Mouse (Mus musculus) lung, embryonic 15.5 days (tissue): Measurements from ENCODE around the gene Kdm1a. TPM values are rescaled to one million over a fixed set of nuclear protein-coding genes. Genes with fewer than 3 reads are reported as not detected.

ENCODE experiments used
- ATAC-seq: fragments of 200-750 bp; cut with Nextera tagmentation; 2 replicates; pipeline ENCODE4 v1.8.0; 2017; ENCODE audit warnings: moderate number of reproducible peaks, borderline replicate concordance; ENCODE audit not compliant: low FRiP score, low TSS enrichment; ENCODE audit errors: extremely low read depth
- H3K27ac ChIP-seq: fragments of 300-500 bp; sonication (generic); 2 replicates; pipeline ENCODE4 v1.5.1; 2015; ENCODE audit warnings: moderate library complexity, mild to moderate bottlenecking, inconsistent platforms
- H3K27me3 ChIP-seq: fragments of 300-500 bp; sonication (generic); 2 replicates; pipeline ENCODE4 v1.6.1; 2015; ENCODE audit warnings: inconsistent platforms
- H3K36me3 ChIP-seq: fragments of 300-500 bp; sonication (generic); 2 replicates; pipeline ENCODE4 v1.6.1; 2015; ENCODE audit warnings: inconsistent platforms
- H3K4me1 ChIP-seq: fragments of 300-500 bp; sonication (generic); 2 replicates; pipeline ENCODE4 v1.6.1; 2015; ENCODE audit warnings: inconsistent platforms
- H3K4me2 ChIP-seq: fragments of 300-500 bp; sonication (generic); 2 replicates; pipeline ENCODE4 v1.6.1; 2015; ENCODE audit warnings: inconsistent platforms, mild to moderate bottlenecking, moderate library complexity
- H3K4me3 ChIP-seq: fragments of 300-500 bp; sonication (generic); 2 replicates; pipeline ENCODE4 v1.5.1; 2015; ENCODE audit warnings: mild to moderate bottlenecking, inconsistent platforms
- H3K9ac ChIP-seq: fragments of 300-500 bp; sonication (generic); 2 replicates; pipeline ENCODE4 v1.6.1; 2015; ENCODE audit warnings: inconsistent platforms
- H3K9me3 ChIP-seq: fragments of 300-500 bp; sonication (generic); 2 replicates; pipeline ENCODE4 v1.6.1; 2016; ENCODE audit warnings: inconsistent platforms
- WGBS: fragments of 180-500 bp; shearing (Covaris S2); methylation state at CpG from one replicate; pipeline ENCODE4 v1.1.7; 2015; 5-methylcytosine and 5-hydroxymethylcytosine counted together
- microRNA-seq: library from miRNA; unstranded; fragments of <30 nt; microRNA quantifications from one replicate; pipeline ENCODE4, GENCODE M21; 2016
- polyA plus RNA-seq: library from polyadenylated mRNA; unstranded; fragments of >200 nt; fragmentation: Nextera tagmentation; extraction: Ambion mirVana; gene quantifications from 2 replicates; pipeline ENCODE4 v1.2.1, GENCODE M21; 2015

Gene Kdm1a
- polyA plus RNA-seq, 1 experiment from 2014 or later = 36.3 TPM

DNA sequence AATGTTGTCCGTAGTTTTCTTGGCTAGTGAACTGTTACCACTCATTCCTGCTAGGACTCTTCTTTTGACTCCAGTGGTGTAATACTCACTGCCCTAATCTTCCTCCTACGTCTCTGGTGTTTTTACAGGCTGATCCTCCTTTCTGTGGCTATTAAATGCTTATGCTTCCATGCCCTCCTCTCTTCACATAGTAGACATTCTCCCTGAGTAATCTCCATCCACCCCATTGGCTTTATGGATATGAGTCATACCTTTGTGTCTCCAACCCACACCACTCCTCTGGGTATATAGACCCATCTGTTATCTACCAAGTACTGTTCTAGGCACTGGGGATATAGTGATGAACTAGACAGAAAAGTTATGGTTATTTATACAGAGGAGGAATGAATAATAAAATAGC, 84.4 kb downstream of the Kdm1a start:
- 0 out of 2 replicates have a peak, but pooled peaks cover 3% of the 10 kb centered on the region for H3K4me1 ChIP-seq
- no peaks in the 10 kb centered on the region for H3K27me3 ChIP-seq
- H3K9me3 ChIP-seq = no peaks in the 10 kb centered on the region
- no peak overlapping the region for H3K27ac ChIP-seq
- WGBS = 79% methylated on average over 2 of the region's 2 CpGs
- no peaks in the 10 kb centered on the region for H3K36me3 ChIP-seq
- H3K4me3 ChIP-seq = no peak overlapping the region
- no peak overlapping the region for H3K9ac ChIP-seq
- no peak overlapping the region for H3K4me2 ChIP-seq
- no peak for ATAC-seq

DNA sequence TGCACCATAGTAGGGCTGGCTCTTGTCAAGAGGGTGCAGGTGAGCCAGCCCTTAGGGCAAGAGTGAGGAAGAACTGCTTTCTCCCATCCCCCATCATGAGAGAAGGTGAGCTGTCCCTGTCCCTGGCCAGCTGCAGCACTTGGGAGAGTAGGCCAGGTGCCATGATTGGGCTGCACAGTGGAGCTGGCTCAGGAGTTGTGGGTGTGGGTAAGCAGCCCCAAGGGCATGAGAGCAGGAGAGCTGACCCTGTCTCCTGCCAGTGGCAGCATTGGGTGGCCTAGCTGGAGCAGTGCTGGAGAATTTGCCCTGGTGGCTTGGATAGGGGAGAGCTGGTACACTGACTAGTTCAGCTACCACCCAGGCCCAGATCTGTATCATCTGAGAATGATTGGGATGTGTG, 89.6 kb downstream of the Kdm1a start:
- ATAC-seq = no peak
- H3K27me3 ChIP-seq = no peaks in the 10 kb centered on the region
- H3K4me2 ChIP-seq = no peak overlapping the region
- no peak overlapping the region for H3K9ac ChIP-seq
- H3K36me3 ChIP-seq = no peaks in the 10 kb centered on the region
- H3K4me3 ChIP-seq = no peak overlapping the region
- H3K27ac ChIP-seq = no peak overlapping the region
- H3K4me1 ChIP-seq = peaks cover 16% of the 10 kb centered on the region
- no peaks in the 10 kb centered on the region for H3K9me3 ChIP-seq

DNA sequence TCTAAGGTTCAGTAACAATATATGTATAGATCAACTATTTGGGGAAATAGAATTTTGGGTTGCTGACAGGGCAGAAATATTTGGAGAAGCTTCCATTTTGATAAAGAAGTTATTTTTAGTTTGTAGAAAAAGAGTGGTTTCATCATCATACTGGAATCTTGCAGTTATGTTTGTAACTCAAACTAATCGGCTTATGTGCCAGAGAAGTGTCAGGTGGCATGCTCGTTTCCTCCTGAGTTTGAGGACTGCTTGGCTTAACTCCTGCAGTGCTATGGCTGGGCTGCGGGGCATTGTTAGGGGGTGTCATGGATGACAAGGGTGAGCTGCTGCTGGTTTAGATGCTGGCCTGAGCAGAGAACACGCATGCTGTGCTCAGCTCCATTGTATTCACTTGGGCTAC, 90.8 kb downstream of the Kdm1a start:
- H3K4me1 ChIP-seq = peaks cover 16% of the 10 kb centered on the region
- no peak overlapping the region for H3K9ac ChIP-seq
- H3K36me3 ChIP-seq = no peaks in the 10 kb centered on the region
- H3K27me3 ChIP-seq = no peaks in the 10 kb centered on the region
- no peak for ATAC-seq
- 41% methylated on average over 4 of the region's 4 CpGs for WGBS
- H3K9me3 ChIP-seq = no peaks in the 10 kb centered on the region
- H3K27ac ChIP-seq = peak overlapping the region; percentile 3; the same call in 1 of the 2 replicates
- no peak overlapping the region for H3K4me3 ChIP-seq
- no peak overlapping the region for H3K4me2 ChIP-seq

DNA sequence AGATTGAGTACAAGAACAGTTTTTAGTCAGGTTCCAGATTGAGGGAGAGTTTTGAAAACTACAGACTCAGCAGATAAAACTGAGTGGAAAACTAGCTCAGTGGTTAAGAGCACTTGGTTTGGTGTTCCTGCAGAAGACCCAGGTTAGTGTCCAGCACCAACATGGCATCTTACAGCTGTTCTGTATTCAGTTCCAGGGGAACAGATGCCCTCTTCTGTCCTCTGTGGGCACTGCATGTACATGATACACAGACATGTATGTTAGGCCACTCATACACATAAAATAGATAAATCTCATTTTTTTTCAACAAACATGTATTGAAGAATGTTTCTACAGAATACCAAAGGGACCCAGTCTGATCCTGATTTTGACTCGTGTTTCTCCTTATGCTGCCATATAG, 92.7 kb downstream of the Kdm1a start:
- no peaks in the 10 kb centered on the region for H3K27me3 ChIP-seq
- no peak overlapping the region for H3K9ac ChIP-seq
- no peak overlapping the region for H3K4me3 ChIP-seq
- no peaks in the 10 kb centered on the region for H3K9me3 ChIP-seq
- WGBS = 82% methylated on average over 1 of the region's 1 CpGs
- ATAC-seq = no peak
- H3K27ac ChIP-seq = no peak overlapping the region
- no peaks in the 10 kb centered on the region for H3K36me3 ChIP-seq
- H3K4me2 ChIP-seq = no peak overlapping the region
- peaks cover 20% of the 10 kb centered on the region for H3K4me1 ChIP-seq

DNA sequence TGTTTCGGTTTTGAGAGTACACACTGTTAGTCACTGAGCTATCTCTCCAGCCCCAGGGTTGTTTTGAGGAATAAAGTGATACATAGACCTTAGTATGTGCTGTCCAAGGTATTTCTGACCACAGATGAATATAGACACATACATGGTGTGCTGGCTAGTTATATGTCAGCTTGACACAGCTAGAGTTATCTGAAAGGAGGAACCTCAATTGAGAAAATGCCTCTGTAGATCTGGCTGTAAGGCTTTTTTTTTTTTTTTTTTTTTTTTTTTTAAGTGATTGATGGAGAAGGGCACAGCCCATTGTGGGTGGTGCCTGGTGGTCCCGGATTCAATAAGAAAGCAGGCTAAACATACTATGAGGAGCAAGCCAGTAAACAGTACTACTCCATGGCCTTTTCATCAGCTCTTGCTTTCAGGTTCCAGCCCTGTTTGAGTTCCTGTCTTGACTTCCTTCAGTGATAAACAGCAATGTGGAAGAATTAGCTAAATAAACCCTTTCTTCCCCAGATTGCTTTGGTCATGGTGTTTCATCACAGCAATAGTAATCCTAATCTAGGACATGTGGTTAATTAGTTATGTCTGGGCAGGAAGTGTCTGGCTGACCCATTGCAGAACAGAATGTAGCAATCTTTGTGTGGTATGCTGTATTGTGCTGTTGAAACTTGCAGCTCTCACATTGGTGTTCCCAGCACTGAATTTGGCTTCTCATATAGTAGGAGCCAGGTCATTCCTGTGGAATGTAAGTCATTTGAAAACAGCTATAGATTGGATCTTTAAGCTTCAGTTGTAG, 96.9 kb downstream of the Kdm1a start:
- H3K4me2 ChIP-seq = no peak overlapping the region
- peaks cover 11% of the 10 kb centered on the region for H3K4me1 ChIP-seq
- no peak overlapping the region for H3K27ac ChIP-seq
- no peak overlapping the region for H3K9ac ChIP-seq
- H3K36me3 ChIP-seq = no peaks in the 10 kb centered on the region
- no peaks in the 10 kb centered on the region for H3K27me3 ChIP-seq
- H3K9me3 ChIP-seq = no peaks in the 10 kb centered on the region
- no peak for ATAC-seq
- no peak overlapping the region for H3K4me3 ChIP-seq
- WGBS = 59% methylated on average over 2 of the region's 2 CpGs

Small RNA genes lying within 50 kb of the gene (microRNA-seq; reads per million reads assigned to microRNA genes)
- not detected for gene Gm22180

Other genes with a start within 250 kb of the Kdm1a start
- gene Htr1d, start 179.2 kb downstream of the Kdm1a start, polyA plus RNA-seq = not detected in 2 replicates
- 0.46 and 0.57 TPM in 2 replicates for gene 6030445D17Rik, start 140.5 kb downstream of the Kdm1a start, polyA plus RNA-seq
- gene Luzp1, start 133.0 kb downstream of the Kdm1a start, polyA plus RNA-seq = 109 and 121 TPM in 2 replicates
- gene Tex46, start 7.7 kb upstream of the Kdm1a start, polyA plus RNA-seq = not detected in 2 replicates
- not detected in 2 replicates for gene Lactbl1, start 19.9 kb upstream of the Kdm1a start, polyA plus RNA-seq
- gene Ephb2, start 233.3 kb upstream of the Kdm1a start, polyA plus RNA-seq = 5.1 and 5.8 TPM in 2 replicates